Mouse (Mus musculus) G1E (cell line): ENCODE results near the gene Snrpa. TPM values are rescaled to one million over a fixed set of nuclear protein-coding genes. Genes with fewer than 3 reads are reported as not detected.
"Not testable (repeated sequence)": the region's sequence is repeated elsewhere in the genome, so short reads cannot be mapped to it uniquely, and the experiment has no call there.

Experiments used
- ATAC-seq: 2 replicates; pipeline ENCODE4 v1.8.0; 2016; ENCODE audit warnings: mild to moderate bottlenecking; ENCODE audit not compliant: insufficient number of reproducible peaks, poor library complexity, low FRiP score, severe bottlenecking; ENCODE audit errors: extremely low read depth
- DNase-seq: peaks from one replicate; pipeline ENCODE4 v3.0.0; 2012; ENCODE audit warnings: low spot score
- H3K27me3 ChIP-seq: 2 replicates; pipeline ENCODE4 v1.6.1; 2012; ENCODE audit warnings: mild to moderate bottlenecking, low read length, inconsistent platforms; ENCODE audit not compliant: insufficient read depth
- H3K36me3 ChIP-seq: replicated peaks from 2 replicates; pipeline ENCODE3; 2012; ENCODE audit warnings: mild to moderate bottlenecking, inconsistent platforms
- H3K4me1 ChIP-seq: 2 replicates; pipeline ENCODE4 v1.6.1; 2012; ENCODE audit warnings: low read depth, low read length, inconsistent platforms, mixed read lengths; ENCODE audit not compliant: insufficient read depth
- H3K4me3 ChIP-seq: 2 replicates; pipeline ENCODE4 v1.5.1; 2012; ENCODE audit warnings: low read depth, mild to moderate bottlenecking, inconsistent platforms, low read length, moderate library complexity, mixed read lengths
- H3K9me3 ChIP-seq: replicated peaks from 2 replicates; pipeline ENCODE4 v1.6.1; 2012; ENCODE audit warnings: inconsistent platforms
- CTCF ChIP-seq: IDR thresholded peaks from 2 replicates; pipeline ENCODE4 v1.5.1; 2012; ENCODE audit warnings: low read depth, low read length, inconsistent platforms, mixed read lengths
- GATA1 ChIP-seq: IDR thresholded peaks from 2 replicates; pipeline ENCODE4 v1.6.1; 2012; ENCODE audit warnings: borderline replicate concordance, low read length, inconsistent platforms, mixed read lengths
- GATA2 ChIP-seq: IDR thresholded peaks from 2 replicates; pipeline ENCODE4 v1.6.1; 2012; ENCODE audit warnings: low read depth, low read length, inconsistent platforms, borderline replicate concordance
- POLR2AphosphoS5 ChIP-seq: IDR thresholded peaks from 2 replicates; pipeline ENCODE4 v1.6.1; 2012; ENCODE audit warnings: low read depth, low read length, inconsistent platforms; ENCODE audit not compliant: insufficient replicate concordance
- TAL1 ChIP-seq: conservative IDR thresholded peaks from 2 replicates; pipeline ENCODE4 v1.6.1; 2012; ENCODE audit warnings: low read depth, low read length, inconsistent platforms, mixed read lengths
- polyA plus RNA-seq: library from polyadenylated mRNA; stranded (reverse); fragments of >175 nt; gene quantifications from 2 replicates; pipeline ENCODE4 v1.2.3, GENCODE M21; 2012
- total RNA-seq, 2 experiments: library from RNA; stranded (forward) in 1 of 2; stranded (reverse) in 1 of 2; fragments of 200-1000 nt in 1 of 2; fragments of >200 nt in 1 of 2; fragmentation: Nextera tagmentation in 1 of 2; gene quantifications; 2 replicates each; pipeline ENCODE4 v1.2.3; 2014 to 2017

Gene Snrpa
- total RNA-seq (2014; fragmentation: Nextera tagmentation) (249 and 291 TPM in 2 replicates), total RNA-seq (2017) (96.6 and 101 TPM in 2 replicates), polyA plus RNA-seq (608 and 872 TPM in 2 replicates)

DNA sequence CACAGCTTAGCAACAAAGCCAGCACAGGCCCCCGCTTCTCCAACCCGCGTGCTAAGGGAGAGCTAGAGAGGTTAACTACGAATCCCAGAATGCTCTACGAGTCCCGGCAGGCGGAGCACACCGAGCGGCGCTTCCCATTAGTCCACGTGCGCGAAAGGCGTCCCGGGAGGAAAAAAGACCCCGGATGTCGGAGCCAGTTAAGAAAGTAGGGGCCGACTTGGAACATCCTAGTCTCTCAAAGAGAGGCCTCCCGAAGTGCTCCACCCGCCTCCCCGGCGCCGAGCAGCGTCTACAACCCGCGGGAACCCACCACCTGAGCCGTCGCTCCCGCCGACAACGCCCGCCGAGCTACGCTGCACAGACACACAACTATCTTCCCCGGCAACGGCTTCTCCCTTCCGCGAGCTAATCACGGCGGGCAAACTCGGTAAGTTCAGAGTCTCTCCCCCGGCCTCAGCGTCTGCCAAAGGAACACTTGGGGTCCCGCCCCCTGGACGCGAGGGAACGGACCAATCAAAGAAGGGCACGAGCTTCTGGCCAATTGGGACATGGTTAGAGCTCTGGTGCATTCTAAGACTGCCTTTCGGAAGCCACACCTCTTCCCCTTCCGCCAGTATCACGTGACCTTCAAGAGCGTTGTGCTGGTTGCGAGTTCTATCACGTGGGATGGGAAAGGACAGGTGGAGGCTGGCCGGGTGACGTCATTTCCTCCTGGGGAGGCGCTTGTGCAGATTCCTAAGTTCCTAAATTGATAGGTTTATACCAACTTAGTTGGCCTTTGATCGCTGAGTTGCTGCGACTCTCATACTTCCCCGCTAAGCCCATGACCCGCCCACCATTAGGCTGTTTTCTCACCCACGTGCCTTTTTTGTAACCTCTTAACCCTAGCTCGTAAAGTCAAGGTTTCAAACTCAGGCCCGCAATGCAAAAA is at the start of gene Snrpa, which contains the start of gene BC024978:
Gene Snrpa, minus strand, starts transcription at position 591 of the 931 bp plus-strand sequence.
Gene BC024978, plus strand, starts transcription at position 101 of the 931 bp plus-strand sequence.
- Histone ChIP-seq H3K4me3 (peak within 1 kb of the TSS; percentile 90), H3K36me3 (peaks cover 75% of the 10 kb centered on the region), H3K27me3 (no peaks in the 10 kb centered on the region), H3K4me1 (peaks cover 50% of the 10 kb centered on the region), H3K9me3 (no peaks in the 10 kb centered on the region)
- peak; percentile 94 for ATAC-seq
- peak; percentile 99 for DNase-seq
- no peak for TF ChIP-seq POLR2AphosphoS5
- no peak for TF ChIP-seq TAL1
- no peak for TF ChIP-seq GATA1
- no peak for TF ChIP-seq CTCF
- TF ChIP-seq GATA2: no peak

- not testable (repeated sequence) for H3K4me1 ChIP-seq, H3K27me3 ChIP-seq, ATAC-seq, H3K4me3 ChIP-seq, H3K9me3 ChIP-seq, DNase-seq
- 0 out of 2 replicates have a peak, but pooled peaks have one; percentile 22 for TF ChIP-seq CTCF
- peaks cover 72% of the 10 kb centered on the region for H3K36me3 ChIP-seq
Observed at GRCm38 (mm10) chr7:27244088-27244487, 48.0 kb upstream of the Snrpa start.

DNA sequence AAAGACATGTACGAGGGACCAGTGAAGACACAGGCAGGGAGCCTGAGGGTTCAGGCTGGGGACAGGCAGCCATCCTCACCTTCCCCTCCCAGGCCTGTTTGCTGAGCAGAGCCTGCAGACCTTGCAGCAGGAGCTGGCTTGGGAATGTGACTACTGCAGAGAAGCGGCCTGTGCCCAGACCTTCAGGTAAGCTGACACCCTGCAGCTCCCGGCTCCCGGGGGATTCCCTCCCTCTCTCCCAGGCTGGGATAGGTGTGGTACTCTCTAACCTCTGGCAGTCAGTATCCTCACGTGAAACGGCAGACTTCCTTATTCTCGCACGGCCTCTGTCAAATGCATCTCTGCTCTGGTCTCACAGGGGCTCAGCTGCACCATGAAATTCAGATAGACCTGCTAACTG is 47.1 kb upstream of the Snrpa start:
- H3K4me3 ChIP-seq: no peak overlapping the region
- TF ChIP-seq GATA2 (no peak), GATA1 (no peak), POLR2AphosphoS5 (no peak), CTCF (no peak)
- H3K9me3 ChIP-seq: no peaks in the 10 kb centered on the region
- H3K36me3 ChIP-seq: peaks cover 80% of the 10 kb centered on the region
- H3K4me1 ChIP-seq: no peaks in the 10 kb centered on the region
- no peaks in the 10 kb centered on the region for H3K27me3 ChIP-seq
- no peak for ATAC-seq
- DNase-seq: no peak

- TF ChIP-seq GATA1 (no peak), TAL1 (no peak), CTCF (no peak), GATA2 (no peak), POLR2AphosphoS5 (no peak)
- H3K27me3 ChIP-seq: no peaks in the 10 kb centered on the region
- no peaks in the 10 kb centered on the region for H3K9me3 ChIP-seq
- H3K36me3 ChIP-seq: peaks cover 89% of the 10 kb centered on the region
- peaks cover 20% of the 10 kb centered on the region for H3K4me1 ChIP-seq
- DNase-seq (no peak), ATAC-seq (no peak)
- no peak overlapping the region for H3K4me3 ChIP-seq
Observed at GRCm38 (mm10) chr7:27238568-27238967, 42.5 kb upstream of the Snrpa start.

- DNase-seq (no peak), ATAC-seq (no peak)
- TF ChIP-seq GATA1: no peak
- Histone ChIP-seq H3K4me1 (peaks cover 26% of the 10 kb centered on the region), H3K27me3 (no peaks in the 10 kb centered on the region), H3K4me3 (no peak overlapping the region), H3K36me3 (peaks cover 78% of the 10 kb centered on the region), H3K9me3 (no peaks in the 10 kb centered on the region)
Observed at GRCm38 (mm10) chr7:27237527-27237926, 41.5 kb upstream of the Snrpa start.

DNA sequence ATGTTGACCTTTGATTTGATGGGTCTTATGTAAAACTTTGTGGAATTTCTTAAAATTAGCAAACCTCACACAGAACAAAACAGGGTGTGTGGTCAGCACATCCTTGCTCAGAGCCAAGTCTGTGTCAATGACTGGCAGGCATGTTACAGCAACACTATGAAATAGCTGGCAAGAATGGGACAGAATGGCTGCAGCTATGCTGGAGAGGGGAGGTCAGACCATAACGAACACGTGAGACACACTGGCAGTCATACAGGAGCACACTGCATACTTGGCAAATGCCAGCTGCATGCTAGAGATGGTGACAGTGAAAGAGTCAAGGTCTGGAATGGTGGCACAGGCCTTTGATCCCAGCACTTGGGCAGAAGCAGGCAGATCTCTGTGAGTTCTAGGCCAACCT is 39.7 kb upstream of the Snrpa start:
- no peak overlapping the region for H3K4me3 ChIP-seq
- ATAC-seq (no peak), DNase-seq (no peak)
- H3K27me3 ChIP-seq: no peaks in the 10 kb centered on the region
- peaks cover 34% of the 10 kb centered on the region for H3K4me1 ChIP-seq
- H3K9me3 ChIP-seq: no peaks in the 10 kb centered on the region
- H3K36me3 ChIP-seq: peaks cover 60% of the 10 kb centered on the region
- TF ChIP-seq CTCF (no peak), TAL1 (no peak)

DNA sequence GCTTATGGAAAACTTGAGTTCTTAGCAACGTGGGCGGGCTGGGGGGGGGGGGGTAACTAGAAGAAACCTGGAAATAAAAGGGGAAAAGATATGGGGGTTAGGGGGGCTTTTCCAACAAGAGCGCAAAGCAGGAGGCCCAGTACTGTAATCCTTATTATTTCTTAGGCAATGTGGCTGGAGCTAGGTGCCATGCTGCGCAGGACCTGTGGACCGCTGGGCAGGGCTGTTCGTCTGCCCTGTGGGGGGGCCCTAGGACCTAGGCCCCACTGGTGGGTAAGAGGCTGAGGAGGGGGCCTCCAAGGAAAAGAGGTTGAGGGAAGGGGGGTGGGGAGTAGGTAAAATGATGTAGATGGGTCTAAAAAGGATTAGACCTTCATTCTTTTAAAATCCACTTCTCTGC is 37.2 kb upstream of the Snrpa start:
- Histone ChIP-seq H3K27me3 (no peaks in the 10 kb centered on the region), H3K4me3 (peak overlapping the region; percentile 77), H3K36me3 (peaks cover 38% of the 10 kb centered on the region), H3K9me3 (no peaks in the 10 kb centered on the region), H3K4me1 (peaks cover 42% of the 10 kb centered on the region)
- ATAC-seq: no peak
- DNase-seq: no peak
- TF ChIP-seq GATA2 (no peak), GATA1 (no peak), TAL1 (no peak), POLR2AphosphoS5 (no peak), CTCF (no peak)
